Mouse (Mus musculus): ENCODE data around the gene Tmc6.
"Not testable (repeated sequence)": the region's sequence is repeated elsewhere in the genome, so short reads cannot be mapped to it uniquely, and the experiment has no call there.

Tmc6 gene

GRCm38 (mm10) chr11:117781993-117782704, at the start of gene Tmc6, which contains the start of gene Tmc8:
Tmc6 (minus strand) TSS chr11:117782198.
Tmc8 (plus strand) TSS chr11:117782076.
- DNase-seq (ENCODE audit: low spot score): no peak

DNA sequence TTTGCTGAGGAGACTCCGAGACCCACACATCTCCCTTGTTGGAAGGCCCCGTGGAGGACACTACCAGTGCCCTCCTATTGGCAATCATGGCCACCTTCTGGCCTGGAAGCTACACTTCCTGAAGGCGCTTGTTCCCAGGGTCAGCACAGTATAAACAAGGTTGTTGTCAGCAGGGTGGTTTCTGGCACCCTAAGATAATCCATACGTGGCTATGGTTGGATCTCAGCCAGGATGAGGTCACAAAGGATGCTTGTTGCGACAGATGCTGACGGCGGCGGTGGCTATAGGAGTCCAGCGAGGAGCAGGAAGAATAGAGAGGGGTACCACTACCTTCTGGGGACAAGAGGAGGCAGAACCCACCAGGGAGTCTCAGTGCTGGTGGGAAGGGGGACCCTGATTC, 48.4 kb upstream of the Tmc6 start:
- DNase-seq (ENCODE audit: low spot score): no peak

DNA sequence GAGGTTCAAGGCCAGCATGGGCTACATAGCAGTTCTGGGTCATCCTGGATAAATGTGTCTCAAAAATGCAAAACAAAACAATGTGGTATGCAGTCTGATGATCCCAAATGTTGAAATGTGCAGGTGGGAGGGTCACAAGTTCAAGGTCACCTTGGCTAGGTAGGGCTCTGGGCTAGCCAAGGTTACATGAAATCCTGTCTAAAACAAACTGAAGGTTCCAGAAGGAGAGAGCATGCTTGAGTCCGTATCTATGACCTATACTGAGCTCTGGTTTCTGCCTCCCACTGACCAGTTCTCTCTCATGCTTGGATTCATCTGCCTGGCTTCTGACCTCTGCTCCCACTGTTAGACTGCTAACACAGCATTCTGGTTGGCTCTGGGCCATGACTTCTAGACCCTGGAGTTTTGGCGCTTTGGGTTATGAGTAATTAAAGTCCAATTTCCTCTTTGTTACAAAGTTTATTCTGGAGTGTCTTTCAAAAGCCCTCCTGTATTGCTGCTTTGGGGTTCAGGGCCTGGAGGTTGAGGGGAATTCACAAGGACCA, 47.7 kb upstream of the Tmc6 start:
- no peak for DNase-seq (ENCODE audit: low spot score)

DNA sequence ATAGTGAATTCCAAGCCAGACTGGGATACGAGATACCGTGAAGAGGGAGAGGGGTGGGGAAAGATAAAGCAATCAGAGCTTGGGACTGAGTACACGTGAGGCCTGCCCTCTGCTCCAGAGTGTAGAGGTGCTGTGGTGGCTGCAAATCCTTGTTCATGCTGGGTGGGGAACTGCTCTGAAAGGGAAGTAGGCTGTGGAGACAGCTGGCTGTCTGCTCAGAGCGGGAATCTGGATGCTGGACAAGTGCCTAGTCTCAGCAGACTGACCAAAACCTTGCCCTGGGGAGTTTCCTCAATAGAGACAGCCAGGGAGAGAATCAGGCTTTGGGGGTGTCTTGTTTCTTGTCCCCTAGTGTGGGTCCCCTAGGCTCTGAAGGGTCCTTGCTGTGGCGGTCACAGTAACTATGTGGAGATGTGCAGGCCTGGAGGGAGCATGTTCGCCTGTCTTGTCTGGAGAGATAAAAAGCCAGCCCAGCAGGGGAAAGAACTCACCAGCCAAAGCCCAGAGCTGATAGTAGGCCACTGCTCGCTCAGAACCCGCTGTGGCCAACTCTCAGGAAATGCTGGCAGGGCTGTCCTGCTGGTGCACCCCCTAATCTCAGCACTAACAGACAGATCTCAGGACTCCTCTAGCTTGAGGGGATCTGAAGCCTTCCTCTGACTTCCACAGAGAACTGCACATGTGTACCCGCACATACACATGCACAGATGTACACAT, 47.0 kb upstream of the Tmc6 start:
- no peak for DNase-seq (ENCODE audit: low spot score)

DNA sequence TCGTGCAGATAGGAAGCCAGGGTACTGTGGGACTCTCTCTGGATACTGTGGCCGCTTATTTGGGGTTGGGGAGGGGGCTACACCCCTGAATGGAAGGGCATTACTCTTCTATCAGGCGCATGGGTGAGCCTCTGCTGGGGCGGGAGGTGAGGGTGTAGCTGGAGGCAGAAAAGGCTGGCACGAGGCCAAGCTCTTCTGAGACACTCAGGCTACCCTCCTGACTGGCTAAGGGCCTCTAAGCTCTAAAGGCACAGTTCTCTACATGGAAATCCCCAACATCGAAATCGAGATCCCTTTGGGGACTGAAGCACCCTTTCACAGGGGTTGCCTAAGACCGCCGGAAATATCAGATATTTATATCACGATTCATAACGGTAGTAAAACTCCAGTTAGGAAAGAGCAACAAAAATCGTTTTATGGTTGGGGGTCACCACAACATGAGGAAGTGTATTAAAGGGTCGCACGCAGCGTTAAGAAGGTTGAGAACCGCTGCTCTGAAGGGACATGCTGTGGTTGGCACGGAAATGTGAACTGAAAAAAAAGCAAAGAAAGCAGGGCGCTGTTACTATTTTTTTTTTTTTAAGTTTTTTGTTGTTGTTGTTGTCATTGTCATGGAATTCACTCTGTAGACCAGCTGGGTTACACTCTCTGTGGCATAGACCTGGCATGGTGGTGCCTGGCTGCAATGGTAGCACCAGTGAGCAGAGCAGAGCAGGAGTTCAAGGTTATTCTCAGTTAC, 46.3 kb upstream of the Tmc6 start:
- DNase-seq (ENCODE audit: low spot score): no peak

GRCm38 (mm10) chr11:117827386-117827785, 45.4 kb upstream of the Tmc6 start:
- DNase-seq (ENCODE audit: low spot score): no peak

DNA sequence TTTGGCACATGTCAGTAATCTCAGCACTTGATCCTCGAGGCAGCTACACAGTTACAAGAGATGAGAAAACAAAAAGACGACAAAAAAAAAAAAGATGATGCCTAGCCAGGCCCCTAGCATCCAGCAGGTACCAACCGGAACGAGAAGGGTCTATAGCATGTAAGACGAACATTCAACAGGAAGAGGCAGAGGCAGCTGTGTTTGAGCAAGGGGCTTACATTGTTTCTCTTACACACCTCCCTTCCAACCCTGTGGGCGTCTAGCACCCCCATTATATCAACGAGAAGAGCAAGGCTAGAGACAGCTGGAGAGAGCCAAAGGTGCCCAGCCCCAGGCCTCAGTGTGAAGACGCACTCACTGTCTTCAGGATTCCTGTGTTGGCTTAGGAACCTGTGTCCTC, 44.9 kb upstream of the Tmc6 start:
- DNase-seq (ENCODE audit: low spot score): no peak

DNA sequence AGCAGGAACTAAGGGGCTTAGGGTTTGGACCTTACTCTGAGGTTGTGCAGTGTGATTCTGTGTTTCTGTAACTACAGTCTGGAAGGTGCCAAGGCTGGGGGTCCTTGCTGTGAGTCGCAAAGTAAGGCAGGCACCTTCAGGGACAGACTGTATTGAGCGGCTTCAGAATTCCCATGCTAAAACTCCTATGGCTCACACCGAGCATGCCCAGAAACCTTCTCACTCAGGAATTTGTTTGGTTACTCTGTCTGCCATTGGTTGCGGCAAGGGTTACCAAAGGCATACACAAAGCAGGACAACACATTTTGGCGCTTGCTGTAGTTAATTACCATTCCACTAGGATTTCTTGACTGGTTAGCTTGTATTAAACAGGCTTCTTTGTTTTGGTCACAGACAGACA, 44.2 kb upstream of the Tmc6 start:
- no peak for DNase-seq (ENCODE audit: low spot score)

GRCm38 (mm10) chr11:117825333-117826101, 43.5 kb upstream of the Tmc6 start, which contains the start of the genes Afmid and Tk1:
Afmid (plus strand) TSS chr11:117825924.
Tk1 (minus strand) TSS chr11:117826092.
- no peak for DNase-seq (ENCODE audit: low spot score)

DNA sequence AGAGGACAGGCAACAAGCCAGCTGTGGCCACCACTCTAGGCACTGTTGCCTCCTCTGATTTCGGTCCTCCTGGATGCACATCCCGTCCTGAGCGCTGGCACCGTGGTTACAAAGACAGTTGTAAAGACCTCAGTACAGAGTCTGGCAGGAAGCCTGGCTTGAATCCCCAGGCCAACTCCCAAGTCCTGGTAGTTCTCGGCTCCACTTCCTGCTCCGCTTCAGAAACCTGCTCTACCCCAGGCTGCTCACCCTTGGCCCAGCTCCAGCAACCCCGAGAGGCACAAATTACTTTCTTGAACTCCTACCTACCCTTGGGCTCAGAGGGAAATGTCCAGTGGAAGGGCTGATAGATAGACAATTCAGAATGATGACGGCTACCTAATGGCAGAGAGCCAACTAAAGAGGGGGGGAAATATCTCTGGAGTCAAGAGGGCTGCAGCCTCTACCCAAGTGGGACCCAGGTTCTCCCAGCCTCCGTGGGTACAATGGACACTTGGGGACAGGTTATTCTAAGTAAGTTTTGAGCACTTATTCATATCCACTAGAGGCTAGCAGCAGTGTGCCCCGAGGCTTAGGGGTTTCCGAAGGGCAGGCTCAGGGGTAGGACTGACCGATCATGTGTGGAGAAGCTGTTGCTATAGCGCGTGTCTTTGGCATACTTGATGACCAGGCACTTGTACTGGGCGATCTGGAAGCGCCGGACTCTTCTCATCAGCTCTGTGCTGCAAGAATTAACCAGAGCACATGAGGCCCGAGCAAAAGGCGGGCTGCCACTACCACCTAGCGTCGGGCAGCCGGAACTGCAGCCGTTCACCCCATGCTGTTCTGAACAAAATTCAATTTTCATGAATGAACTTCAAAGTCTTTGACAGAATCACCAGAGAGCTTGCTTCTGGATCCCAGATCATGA, 42.3 kb upstream of the Tmc6 start:
- peak; percentile 73 for DNase-seq (ENCODE audit: low spot score)

GRCm38 (mm10) chr11:117823411-117823810, 41.4 kb upstream of the Tmc6 start:
- no peak for DNase-seq (ENCODE audit: low spot score)

DNA sequence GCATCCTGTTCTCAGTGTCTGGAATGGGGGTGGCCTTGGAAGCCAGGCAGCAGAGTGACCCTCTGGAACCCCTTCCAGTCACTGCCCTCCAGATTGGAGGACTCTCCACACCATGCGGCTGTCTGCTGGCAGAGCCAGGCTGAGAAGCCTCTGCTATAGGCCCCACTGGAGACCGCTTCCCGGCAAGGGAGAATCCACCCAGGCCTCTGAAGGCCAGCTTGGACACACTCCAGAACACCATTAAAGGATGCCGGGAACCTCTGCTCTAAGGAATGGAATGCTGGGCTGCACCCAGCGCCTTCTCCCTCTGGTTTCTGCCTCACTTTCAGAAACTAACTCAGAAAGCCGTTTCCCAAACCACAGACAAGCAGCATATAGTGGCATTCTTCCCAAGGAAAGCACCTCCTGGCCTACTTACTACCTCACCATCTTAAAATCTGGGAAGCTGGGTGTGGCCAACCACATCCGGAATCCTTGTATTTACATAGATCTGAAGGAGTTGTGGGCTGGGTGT, 40.8 kb upstream of the Tmc6 start:
- no peak for DNase-seq (ENCODE audit: low spot score)

GRCm38 (mm10) chr11:117821868-117822267, 39.9 kb upstream of the Tmc6 start:
- DNase-seq (ENCODE audit: low spot score): no peak

GRCm38 (mm10) chr11:117820173-117820572, 38.2 kb upstream of the Tmc6 start:
- no peak for DNase-seq (ENCODE audit: low spot score)

DNA sequence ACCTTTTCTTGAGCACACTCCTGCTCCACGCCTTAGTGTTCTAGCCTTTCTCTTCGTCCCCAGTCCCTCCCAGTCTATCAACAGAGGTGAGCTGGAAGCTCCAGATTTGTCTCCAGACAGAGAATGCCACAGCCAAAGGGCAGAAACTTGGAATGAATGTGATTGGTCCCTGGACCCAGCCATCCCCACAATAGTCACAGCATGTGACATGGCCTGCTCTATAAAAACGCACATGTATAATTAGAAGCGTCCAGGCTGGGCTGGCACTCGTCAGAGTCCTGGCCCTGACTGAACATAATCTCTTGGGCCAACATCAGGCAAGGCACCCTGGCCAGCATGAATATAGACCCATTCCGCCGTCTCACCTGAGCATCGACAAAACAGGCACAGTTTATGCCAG, 37.1 kb upstream of the Tmc6 start:
- DNase-seq (ENCODE audit: low spot score): no peak

DNA sequence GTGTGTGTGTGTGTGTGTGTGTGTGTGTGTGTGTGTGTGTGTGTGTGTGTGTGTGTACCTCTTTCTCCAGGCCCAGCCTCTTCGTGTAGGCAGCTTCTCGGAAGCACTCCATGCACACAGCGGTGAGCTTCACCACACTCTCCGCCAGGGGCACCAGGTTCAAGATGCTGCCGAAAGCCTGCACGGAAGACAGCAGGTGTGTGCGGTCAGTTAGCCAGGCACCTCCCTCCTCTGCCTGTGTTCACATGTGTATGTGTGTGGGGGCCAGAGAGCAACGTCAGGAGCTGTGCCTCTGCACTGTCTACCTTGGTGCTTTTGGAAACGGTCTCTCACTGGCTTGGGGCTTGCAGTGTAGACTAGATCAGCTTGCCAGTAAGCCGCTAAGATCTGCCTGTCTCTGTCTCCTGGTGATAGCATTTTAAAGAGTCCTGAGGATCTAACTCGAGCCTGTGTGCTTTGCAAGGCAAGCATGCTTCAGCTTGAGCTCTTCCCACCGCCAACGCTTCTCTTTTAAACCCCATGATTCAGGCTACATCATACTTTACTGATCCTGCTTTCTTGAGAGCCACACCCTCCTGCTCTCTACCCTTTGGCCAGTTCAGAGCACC, 34.5 kb upstream of the Tmc6 start:
- DNase-seq (ENCODE audit: low spot score): no peak

GRCm38 (mm10) chr11:117815850-117816249, 33.9 kb upstream of the Tmc6 start:
- not testable (repeated sequence) for DNase-seq (ENCODE audit: low spot score)

DNA sequence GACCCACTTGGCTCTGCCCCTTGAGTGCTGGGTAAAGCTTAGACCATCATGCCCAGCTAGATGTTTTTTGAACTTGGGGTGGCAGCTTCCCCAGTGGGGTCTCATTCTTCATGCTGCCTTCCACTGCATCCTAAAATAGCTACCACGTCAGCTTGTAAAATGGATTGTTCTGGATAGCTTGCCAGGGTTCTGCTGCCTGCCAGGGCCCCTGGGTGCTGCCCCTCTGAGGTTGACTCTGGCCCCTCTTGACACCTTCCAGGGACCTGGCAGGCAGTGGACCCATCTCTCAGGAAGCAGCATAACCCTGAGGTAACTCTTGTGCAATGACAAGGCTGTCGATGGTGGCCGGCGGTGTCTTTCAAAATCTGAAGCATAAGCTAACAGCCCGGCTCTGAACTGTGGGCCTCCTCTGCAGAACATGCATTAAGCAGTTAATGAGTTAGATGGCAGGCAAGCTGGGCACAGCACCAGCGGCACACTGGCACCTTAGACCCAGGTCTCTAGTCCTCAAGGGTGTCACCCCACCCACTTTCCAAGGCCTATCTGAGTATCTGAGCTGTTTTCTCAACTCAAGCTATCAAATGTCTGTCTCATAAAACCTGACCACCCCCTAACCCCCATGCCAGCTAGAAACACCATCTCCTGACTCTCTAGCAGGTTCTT, 32.8 kb upstream of the Tmc6 start:
- DNase-seq (ENCODE audit: low spot score): no peak

DNA sequence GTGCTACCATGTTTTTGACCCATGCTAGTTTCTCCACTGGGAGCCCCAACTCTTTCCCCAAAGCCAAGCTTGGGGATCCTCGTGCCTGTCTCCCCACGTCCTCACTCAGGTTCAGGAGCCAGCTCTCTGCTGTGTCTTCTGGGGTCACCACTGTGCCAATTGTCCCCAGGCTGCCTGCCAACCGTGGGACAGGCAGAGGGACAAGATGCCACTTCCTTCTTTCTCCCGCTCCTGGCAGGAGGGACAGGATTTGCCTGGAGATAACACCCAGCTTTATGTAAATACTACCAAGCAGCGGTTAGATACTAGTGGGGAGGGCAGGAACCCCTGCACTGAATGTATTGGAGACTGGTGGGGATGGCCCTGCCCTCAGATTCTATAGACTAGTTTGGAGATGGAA, 31.9 kb upstream of the Tmc6 start:
- DNase-seq (ENCODE audit: low spot score): no peak
